Mouse (Mus musculus): ENCODE data around the gene Arfip1. TPM values are rescaled to one million over a fixed set of nuclear protein-coding genes. Genes with fewer than 3 reads are reported as not detected.

The Arfip1 gene
- polyA plus RNA-seq (2015; fragmentation: Nextera tagmentation; extraction: Ambion mirVana) = 47.0 and 53.1 TPM in 2 replicates

DNA sequence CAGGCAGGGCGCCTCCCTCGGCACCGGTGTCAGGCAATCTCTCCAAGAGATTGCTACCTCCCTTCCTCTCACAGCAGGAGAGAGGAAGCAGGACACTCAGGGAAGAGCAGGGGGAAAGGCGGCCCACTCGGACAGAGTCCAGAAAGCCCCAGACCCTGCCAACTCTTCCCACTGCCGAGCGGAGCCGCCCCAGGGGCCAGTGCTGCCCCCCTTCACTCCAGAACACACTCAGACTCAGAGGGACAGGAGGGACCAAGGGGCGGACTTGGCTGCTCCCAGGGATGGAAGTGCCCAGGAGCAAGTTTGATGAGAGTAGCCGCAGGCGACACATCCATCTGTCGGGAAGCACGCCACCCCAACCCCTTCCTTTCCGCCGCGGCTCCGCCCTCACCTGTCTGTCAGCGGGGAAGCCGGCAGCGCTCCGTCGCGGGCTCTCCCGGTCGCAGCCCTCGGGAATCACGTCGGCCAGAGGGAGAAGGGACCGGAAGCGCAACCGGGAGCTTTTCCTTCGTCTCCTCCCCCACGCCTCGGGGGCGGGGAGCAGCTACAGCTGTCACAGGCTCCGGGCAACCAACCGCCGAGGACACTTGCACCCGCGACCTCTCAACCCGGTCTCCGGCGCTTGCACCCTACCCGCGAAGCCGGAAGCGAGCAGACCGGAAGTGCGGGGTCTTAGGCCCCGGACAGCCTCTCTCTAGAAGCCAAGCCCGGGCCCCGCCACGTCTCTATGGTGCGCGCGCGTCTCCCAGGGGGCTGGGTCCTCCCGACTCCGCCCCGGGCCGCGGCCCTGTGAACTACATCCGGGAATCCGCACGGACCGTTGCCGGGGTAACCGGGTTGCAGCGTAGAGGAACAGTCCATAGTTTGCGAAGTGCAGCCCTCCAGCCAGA, at the start of gene Arfip1:
Gene Arfip1, minus strand, starts transcription at position 603 of the 890 bp plus-strand sequence.
- under 1% methylated on average over 61 of the region's 70 CpGs for WGBS
- no peaks in the 10 kb centered on the region for H3K9me3 ChIP-seq
- peak within 1 kb of the TSS; percentile 81 for H3K4me3 ChIP-seq (replicated peaks)
- H3K27me3 ChIP-seq (replicated peaks) = no peaks in the 10 kb centered on the region
- peaks cover 13% of the 10 kb centered on the region for H3K4me1 ChIP-seq (replicated peaks)
- peak within 1 kb of the TSS; percentile 83 for H3K4me2 ChIP-seq (replicated peaks)
- peak within 1 kb of the TSS; percentile 95 for H3K27ac ChIP-seq
- ATAC-seq = peak; percentile 99
- no peaks in the 10 kb centered on the region for H3K36me3 ChIP-seq
- H3K9ac ChIP-seq = peak within 1 kb of the TSS; percentile 80

- no peak overlapping the region for H3K27ac ChIP-seq
- H3K4me3 ChIP-seq (replicated peaks) = no peak overlapping the region
- H3K4me2 ChIP-seq (replicated peaks) = no peak overlapping the region
- no peaks in the 10 kb centered on the region for H3K9me3 ChIP-seq
- WGBS = 95% methylated on average over 9 of the region's 9 CpGs
- no peak overlapping the region for H3K9ac ChIP-seq
- ATAC-seq = no peak
- H3K27me3 ChIP-seq (replicated peaks) = no peaks in the 10 kb centered on the region
- no peaks in the 10 kb centered on the region for H3K36me3 ChIP-seq
- no peaks in the 10 kb centered on the region for H3K4me1 ChIP-seq (replicated peaks)
These were observed 49.2 kb upstream of the Arfip1 start for GRCm38 (mm10) chr3:84631586-84631985.

DNA sequence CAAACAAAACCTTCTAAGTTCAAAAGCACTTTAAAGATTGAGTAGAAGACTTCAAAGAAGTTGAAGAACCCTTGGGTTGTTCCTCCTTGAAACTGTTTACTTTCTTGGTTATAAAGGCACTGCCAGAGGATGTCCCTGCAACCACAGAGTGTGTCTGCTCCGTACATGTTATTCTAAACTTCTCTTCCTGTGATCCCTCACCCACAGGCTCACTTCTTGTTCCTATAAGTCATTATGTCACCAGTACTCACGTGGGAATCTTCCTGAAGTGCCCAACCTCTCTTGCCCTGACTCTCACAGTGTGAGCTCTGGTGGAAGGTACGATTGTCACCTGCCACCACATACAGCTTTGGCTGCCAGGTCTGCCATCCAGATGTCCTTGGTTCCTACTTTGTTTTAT, 39.6 kb upstream of the Arfip1 start:
- Histone ChIP-seq H3K4me1 (replicated peaks) (no peaks in the 10 kb centered on the region; the same call in 1 of the 2 replicates), H3K4me2 (replicated peaks) (no peak overlapping the region), H3K9me3 (no peaks in the 10 kb centered on the region), H3K27ac (no peak overlapping the region), H3K36me3 (no peaks in the 10 kb centered on the region), H3K27me3 (replicated peaks) (no peaks in the 10 kb centered on the region), H3K9ac (no peak overlapping the region), H3K4me3 (replicated peaks) (no peak overlapping the region)
- ATAC-seq = no peak
- 24% methylated on average over 3 of the region's 3 CpGs for whole genome bisulfite sequencing

- Histone ChIP-seq H3K4me3 (replicated peaks) (no peak overlapping the region), H3K4me2 (replicated peaks) (no peak overlapping the region), H3K4me1 (replicated peaks) (no peaks in the 10 kb centered on the region), H3K27ac (no peak overlapping the region), H3K36me3 (no peaks in the 10 kb centered on the region), H3K27me3 (replicated peaks) (no peaks in the 10 kb centered on the region), H3K9me3 (no peaks in the 10 kb centered on the region), H3K9ac (no peak overlapping the region)
- no peak for ATAC-seq
- WGBS = 84% methylated on average over 6 of the region's 6 CpGs
These were observed 37.3 kb upstream of the Arfip1 start for GRCm38 (mm10) chr3:84619725-84620124.

DNA sequence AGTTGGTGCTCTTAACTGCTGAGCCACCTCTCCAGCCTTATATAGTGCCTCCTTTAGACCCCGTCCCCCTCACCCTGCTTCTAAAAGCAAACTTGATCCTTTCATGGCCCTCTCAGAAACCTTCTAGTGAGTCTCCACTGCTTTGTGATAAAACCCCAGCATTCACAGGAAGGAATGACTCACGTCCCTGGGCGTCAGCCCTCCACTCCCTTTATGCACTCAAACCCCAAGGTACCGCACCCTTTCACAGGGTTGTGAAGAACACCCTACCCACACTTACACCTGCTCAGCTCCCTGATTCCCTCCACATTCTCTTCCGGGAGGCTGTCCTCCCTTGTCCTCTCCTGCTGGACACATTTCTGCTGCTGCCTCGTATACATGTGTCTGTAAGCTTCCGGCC, 36.6 kb upstream of the Arfip1 start:
- Histone ChIP-seq H3K4me3 (replicated peaks) (no peak overlapping the region), H3K4me2 (replicated peaks) (no peak overlapping the region), H3K9me3 (no peaks in the 10 kb centered on the region), H3K27ac (no peak overlapping the region), H3K9ac (no peak overlapping the region), H3K27me3 (replicated peaks) (no peaks in the 10 kb centered on the region), H3K4me1 (replicated peaks) (no peaks in the 10 kb centered on the region), H3K36me3 (no peaks in the 10 kb centered on the region)
- WGBS = 91% methylated on average over 7 of the region's 7 CpGs
- ATAC-seq = no peak

- ATAC-seq = no peak
- Histone ChIP-seq H3K9ac (no peak overlapping the region), H3K4me3 (replicated peaks) (no peak overlapping the region), H3K27ac (no peak overlapping the region), H3K4me2 (replicated peaks) (no peak overlapping the region), H3K36me3 (no peaks in the 10 kb centered on the region), H3K9me3 (no peaks in the 10 kb centered on the region), H3K4me1 (replicated peaks) (no peaks in the 10 kb centered on the region), H3K27me3 (replicated peaks) (no peaks in the 10 kb centered on the region)
- 82% methylated on average over 2 of the region's 2 CpGs for WGBS
These were observed 36.2 kb upstream of the Arfip1 start for GRCm38 (mm10) chr3:84618627-84619026.

- H3K4me1 ChIP-seq (replicated peaks) = no peaks in the 10 kb centered on the region
- no peak overlapping the region for H3K27ac ChIP-seq
- H3K36me3 ChIP-seq = no peaks in the 10 kb centered on the region
- ATAC-seq = no peak
- H3K9me3 ChIP-seq = no peaks in the 10 kb centered on the region
- WGBS = 49% methylated on average over 7 of the region's 7 CpGs
- no peak overlapping the region for H3K9ac ChIP-seq
- no peaks in the 10 kb centered on the region for H3K27me3 ChIP-seq (replicated peaks)
- H3K4me3 ChIP-seq (replicated peaks) = no peak overlapping the region
- no peak overlapping the region for H3K4me2 ChIP-seq (replicated peaks)
These were observed 33.4 kb upstream of the Arfip1 start for GRCm38 (mm10) chr3:84615856-84616225.

DNA sequence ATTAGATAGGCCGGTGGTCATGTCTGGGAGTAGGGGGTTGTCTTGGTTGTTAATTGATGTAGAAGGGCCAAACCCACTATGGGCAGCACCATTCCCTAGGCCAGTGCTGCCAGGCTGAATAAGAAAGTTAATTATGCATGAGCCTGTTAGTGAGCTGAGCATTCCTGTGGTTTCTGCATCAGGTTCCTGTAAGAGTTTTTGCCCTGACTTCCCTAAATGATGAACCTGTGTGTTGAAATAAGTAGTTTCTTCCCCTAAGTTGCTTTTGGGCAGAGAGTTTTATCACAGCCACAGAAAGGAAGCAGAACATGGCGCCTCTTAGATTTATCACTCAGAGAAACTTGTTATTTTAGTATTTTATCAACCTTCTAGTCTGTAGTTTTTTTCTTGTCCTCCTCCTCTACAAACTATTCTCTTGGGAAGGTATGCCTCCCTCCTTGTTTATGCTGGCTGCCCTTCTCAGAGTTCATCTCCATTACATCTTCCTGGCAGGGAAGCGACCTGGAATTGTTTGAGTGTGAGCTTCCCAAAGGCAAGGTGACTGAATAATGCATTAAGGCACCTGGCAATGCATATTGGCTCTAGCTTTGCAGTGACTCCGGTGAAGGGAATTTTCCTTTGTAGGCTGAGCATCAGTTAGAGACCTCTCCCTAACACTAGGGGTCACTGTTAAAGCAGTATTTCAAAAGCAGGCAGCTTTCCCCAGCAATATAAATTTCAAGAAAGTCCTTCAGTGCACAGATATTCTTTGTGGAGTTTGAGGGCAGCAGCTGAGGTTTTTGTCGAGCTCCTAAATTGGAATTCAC, 32.8 kb upstream of the Arfip1 start:
- no peaks in the 10 kb centered on the region for H3K27me3 ChIP-seq (replicated peaks)
- no peak overlapping the region for H3K27ac ChIP-seq
- no peak overlapping the region for H3K4me3 ChIP-seq (replicated peaks)
- 28% methylated on average over 5 of the region's 5 CpGs for WGBS
- H3K9ac ChIP-seq = no peak overlapping the region
- no peaks in the 10 kb centered on the region for H3K9me3 ChIP-seq
- H3K36me3 ChIP-seq = no peaks in the 10 kb centered on the region
- H3K4me2 ChIP-seq (replicated peaks) = no peak overlapping the region
- no peaks in the 10 kb centered on the region for H3K4me1 ChIP-seq (replicated peaks)
- ATAC-seq = no peak

GRCm38 (mm10) chr3:84610183-84610710, 27.8 kb upstream of the Arfip1 start:
- Histone ChIP-seq H3K9ac (no peak overlapping the region), H3K9me3 (no peaks in the 10 kb centered on the region), H3K4me2 (replicated peaks) (no peak overlapping the region), H3K36me3 (no peaks in the 10 kb centered on the region), H3K27ac (no peak overlapping the region), H3K4me1 (replicated peaks) (no peaks in the 10 kb centered on the region), H3K4me3 (replicated peaks) (no peak overlapping the region), H3K27me3 (replicated peaks) (no peaks in the 10 kb centered on the region)
- WGBS = 56% methylated on average over 9 of the region's 9 CpGs
- ATAC-seq = peak; percentile 83

GRCm38 (mm10) chr3:84603212-84603611, 20.8 kb upstream of the Arfip1 start:
- Histone ChIP-seq H3K9me3 (no peaks in the 10 kb centered on the region), H3K9ac (no peak overlapping the region), H3K4me1 (replicated peaks) (no peaks in the 10 kb centered on the region), H3K36me3 (no peaks in the 10 kb centered on the region), H3K27ac (no peak overlapping the region), H3K4me2 (replicated peaks) (no peak overlapping the region), H3K4me3 (replicated peaks) (no peak overlapping the region), H3K27me3 (replicated peaks) (no peaks in the 10 kb centered on the region)
- ATAC-seq = peak; percentile 41
- 50% methylated on average over 8 of the region's 9 CpGs for WGBS

- Histone ChIP-seq H3K4me1 (replicated peaks) (no peaks in the 10 kb centered on the region), H3K27ac (no peak overlapping the region), H3K9ac (no peak overlapping the region), H3K9me3 (no peaks in the 10 kb centered on the region), H3K36me3 (no peaks in the 10 kb centered on the region), H3K27me3 (replicated peaks) (no peaks in the 10 kb centered on the region), H3K4me3 (replicated peaks) (no peak overlapping the region), H3K4me2 (replicated peaks) (no peak overlapping the region)
- peak; percentile 61 for ATAC-seq
- 80% methylated on average over 2 of the region's 2 CpGs for WGBS
These were observed 20.3 kb upstream of the Arfip1 start for GRCm38 (mm10) chr3:84602759-84603158.

GRCm38 (mm10) chr3:84601870-84602495, 19.6 kb upstream of the Arfip1 start:
- 79% methylated on average over 9 of the region's 9 CpGs for WGBS
- no peak for ATAC-seq
- H3K27ac ChIP-seq = no peak overlapping the region

More at GRCm38 (mm10) chr3:84601870-84602495, 19.6 kb upstream of the Arfip1 start:
- H3K9ac ChIP-seq = no peak overlapping the region
- H3K27me3 ChIP-seq (replicated peaks) = no peaks in the 10 kb centered on the region
- no peak overlapping the region for H3K4me3 ChIP-seq (replicated peaks)
- no peak overlapping the region for H3K4me2 ChIP-seq (replicated peaks)
- no peaks in the 10 kb centered on the region for H3K36me3 ChIP-seq
- no peaks in the 10 kb centered on the region for H3K4me1 ChIP-seq (replicated peaks)
- no peaks in the 10 kb centered on the region for H3K9me3 ChIP-seq
